Mouse (Mus musculus): Measurements from ENCODE around the gene Rhd.

DNA sequence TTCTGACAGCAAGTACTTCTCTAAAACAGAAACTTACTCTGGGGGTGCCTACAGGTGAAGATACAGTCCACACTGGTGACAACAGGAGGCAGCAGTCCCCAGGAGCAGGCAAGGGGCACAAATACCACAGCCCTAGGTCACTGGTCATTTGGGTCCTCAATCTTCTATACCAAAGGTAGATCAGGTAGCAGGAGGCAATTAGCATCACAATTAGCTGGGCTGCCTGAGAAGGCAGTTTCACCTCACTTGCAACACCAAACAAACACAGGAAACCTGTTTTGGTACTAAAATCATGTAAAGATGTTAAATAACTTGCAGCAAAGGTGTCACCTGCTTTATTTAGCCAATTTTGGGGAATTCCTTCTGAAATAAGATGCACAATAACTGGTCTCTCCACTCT lies 38.0 kb upstream of the Rhd start:
- no peak for TF ChIP-seq CTCF (IDR thresholded peaks at IDR 0.05; ENCODE audit: control insufficient read depth, insufficient read depth, insufficient replicate concordance, low read depth, low read length)
- TF ChIP-seq POLR2A (IDR thresholded peaks at IDR 0.05; ENCODE audit: control insufficient read depth, low read depth, low read length), result no peak
